Comparison of ENCODE assay signal across 9 mouse cellular contexts in genomic region chr3:52925223-52925622, GRCm38 (mm10).
A peak's percentile ranks its signal among the peaks of the same experiment; 100 is the strongest.
DNase-seq lines count a peak whose midpoint lies in the region; ATAC-seq lines count a peak whose summit lies in the region.
"Had no signal": no experiment of that assay in that cellular context is flagged by ENCODE, and none has a peak within 500 bp of the region (broad histone marks: within the 10 kb centered on the region; RNA-seq: fewer than 3 reads in every experiment).

No protein-coding gene starts in this region.

- no peaks in the 10 kb centered on the region for H3K36me3 ChIP-seq in forebrain, embryonic 11.5 days (ENCODE audit: control insufficient read depth, insufficient read depth, low read length)
- no peaks in the 10 kb centered on the region for H3K36me3 ChIP-seq in forebrain, embryonic 16.5 days (ENCODE audit: control insufficient read depth, insufficient read depth)
- H3K36me3 ChIP-seq in midbrain, embryonic 11.5 days (ENCODE audit: control insufficient read depth, insufficient read depth, low read length) = no peaks in the 10 kb centered on the region
- no peaks in the 10 kb centered on the region for H3K36me3 ChIP-seq in midbrain, embryonic 16.5 days (ENCODE audit: control insufficient read depth, insufficient read depth, low read length)
- H3K36me3 ChIP-seq: neural tube, embryonic 12.5 days had no signal

- no peak for ATAC-seq in forebrain, embryonic 11.5 days (replicated peaks; ENCODE audit: low FRiP score)
- no peak for ATAC-seq in forebrain, embryonic 16.5 days
- ATAC-seq in midbrain, embryonic 11.5 days (ENCODE audit: low FRiP score) = no peak
- no peak for ATAC-seq in midbrain, embryonic 16.5 days
- ATAC-seq in megakaryocyte progenitor cell, adult 5-6 weeks (replicated peaks; ENCODE audit: poor library complexity) = peak; percentile 51

- H3K4me2 ChIP-seq in forebrain, embryonic 11.5 days (ENCODE audit: low read depth, low read length, severe bottlenecking) = no peak overlapping the region
- no peak overlapping the region for H3K4me2 ChIP-seq in forebrain, embryonic 16.5 days (ENCODE audit: low read length)
- no peak overlapping the region for H3K4me2 ChIP-seq in midbrain, embryonic 11.5 days
- H3K4me2 ChIP-seq in midbrain, embryonic 16.5 days (ENCODE audit: low read length) = no peak overlapping the region
- H3K4me2 ChIP-seq: neural tube, embryonic 12.5 days had no signal

- peak; percentile 60 for DNase-seq in forebrain, embryonic 11.5 days (ENCODE audit: low spot score)
- peak; percentile 87 for DNase-seq in midbrain, embryonic 11.5 days (ENCODE audit: low spot score, missing footprints)
- DNase-seq in c-Kit-negative CD71-positive TER-119-positive erythroid progenitor cells, embryonic 14.5 days (ENCODE audit: low read depth, low spot score) = peak; percentile 4
- no peak for DNase-seq in ovary, postnatal 10 days (ENCODE audit: low spot score)
- no peak for DNase-seq in MN1 (ENCODE audit: low spot score)

- no peak overlapping the region for H3K27ac ChIP-seq in forebrain, embryonic 11.5 days (ENCODE audit: low read depth, low read length)
- no peak overlapping the region for H3K27ac ChIP-seq in forebrain, embryonic 16.5 days (ENCODE audit: low read length)
- H3K27ac ChIP-seq in midbrain, embryonic 11.5 days (ENCODE audit: low read depth, low read length) = no peak overlapping the region
- no peak overlapping the region for H3K27ac ChIP-seq in midbrain, embryonic 16.5 days (ENCODE audit: low read length)
- H3K27ac ChIP-seq: neural tube, embryonic 12.5 days had no signal

- no peaks in the 10 kb centered on the region for H3K9me3 ChIP-seq in forebrain, embryonic 11.5 days (ENCODE audit: control insufficient read depth, low read length)
- no peaks in the 10 kb centered on the region for H3K9me3 ChIP-seq in forebrain, embryonic 16.5 days (ENCODE audit: control insufficient read depth, low read length)
- peaks cover 4% of the 10 kb centered on the region; the same call in 1 of the 2 replicates for H3K9me3 ChIP-seq in midbrain, embryonic 11.5 days (ENCODE audit: control insufficient read depth, low read length)
- no peaks in the 10 kb centered on the region for H3K9me3 ChIP-seq in midbrain, embryonic 16.5 days (replicated peaks; ENCODE audit: control insufficient read depth, low read length, poor library complexity, severe bottlenecking)
- H3K9me3 ChIP-seq: neural tube, embryonic 12.5 days had no signal

- H3K4me3 ChIP-seq in forebrain, embryonic 11.5 days (ENCODE audit: low read depth, low read length) = no peak overlapping the region
- no peak overlapping the region for H3K4me3 ChIP-seq in forebrain, embryonic 16.5 days (replicated peaks; ENCODE audit: low read length)
- no peak overlapping the region for H3K4me3 ChIP-seq in midbrain, embryonic 11.5 days (ENCODE audit: low read depth, low read length)
- H3K4me3 ChIP-seq in midbrain, embryonic 16.5 days (ENCODE audit: low read depth, low read length) = no peak overlapping the region
- H3K4me3 ChIP-seq: neural tube, embryonic 12.5 days had no signal

- no peak overlapping the region for H3K9ac ChIP-seq in forebrain, embryonic 11.5 days (ENCODE audit: low read length)
- H3K9ac ChIP-seq in forebrain, embryonic 16.5 days (replicated peaks; ENCODE audit: low read depth, low read length) = no peak overlapping the region
- H3K9ac ChIP-seq in midbrain, embryonic 11.5 days (ENCODE audit: low read length) = no peak overlapping the region
- H3K9ac ChIP-seq in midbrain, embryonic 16.5 days (ENCODE audit: low read depth, low read length) = no peak overlapping the region
- H3K9ac ChIP-seq: neural tube, embryonic 12.5 days had no signal

- H3K27me3 ChIP-seq in forebrain, embryonic 11.5 days (ENCODE audit: control insufficient read depth, insufficient read depth, low read length) = no peaks in the 10 kb centered on the region
- H3K27me3 ChIP-seq in forebrain, embryonic 16.5 days (replicated peaks; ENCODE audit: control insufficient read depth, insufficient read depth, low read length) = no peaks in the 10 kb centered on the region
- H3K27me3 ChIP-seq in midbrain, embryonic 11.5 days (ENCODE audit: control insufficient read depth, insufficient read depth, low read length) = no peaks in the 10 kb centered on the region
- no peaks in the 10 kb centered on the region for H3K27me3 ChIP-seq in midbrain, embryonic 16.5 days (ENCODE audit: control insufficient read depth, insufficient read depth, low read depth, low read length)
- H3K27me3 ChIP-seq: neural tube, embryonic 12.5 days had no signal

- H3K4me1 ChIP-seq in forebrain, embryonic 11.5 days (replicated peaks; ENCODE audit: control insufficient read depth, insufficient read depth, low read length) = no peaks in the 10 kb centered on the region
- H3K4me1 ChIP-seq in forebrain, embryonic 16.5 days (replicated peaks; ENCODE audit: control insufficient read depth, insufficient read depth, low read length) = no peaks in the 10 kb centered on the region
- peaks cover 3% of the 10 kb centered on the region for H3K4me1 ChIP-seq in midbrain, embryonic 11.5 days (ENCODE audit: control insufficient read depth, insufficient read depth, low read length)
- peaks cover 6% of the 10 kb centered on the region; the same call in 1 of the 2 replicates for H3K4me1 ChIP-seq in midbrain, embryonic 16.5 days (ENCODE audit: control insufficient read depth, insufficient read depth, low read length)
- H3K4me1 ChIP-seq: neural tube, embryonic 12.5 days had no signal

- 55% methylated on average over 3 of the region's 3 CpGs for WGBS in forebrain, embryonic 11.5 days
- 66% methylated on average over 3 of the region's 3 CpGs for whole genome bisulfite sequencing in forebrain, embryonic 16.5 days
- 59% methylated on average over 3 of the region's 3 CpGs for WGBS in midbrain, embryonic 11.5 days
- 70% methylated on average over 3 of the region's 3 CpGs for WGBS in midbrain, embryonic 16.5 days

Comparison
In these comparisons a context has a peak if more than half of its experiments do, and no peak if none do; other contexts are left out.
1. DNase-seq: peak in forebrain, embryonic 11.5 days (single experiment), midbrain, embryonic 11.5 days (single experiment) and c-Kit-negative CD71-positive TER-119-positive erythroid progenitor cells, embryonic 14.5 days (single experiment); none in ovary, postnatal 10 days (single experiment) and MN1 (single experiment).